Mouse (Mus musculus): ENCODE data around the gene Pold1.

The Pold1 gene

GRCm38 (mm10) chr7:44521710-44522109 lies 26.9 kb downstream of the Pold1 start:
- peak; percentile 59 for DNase-seq

- DNase-seq: no peak
Observed at GRCm38 (mm10) chr7:44520990-44521389, 27.7 kb downstream of the Pold1 start.

GRCm38 (mm10) chr7:44519240-44519913 lies 29.3 kb downstream of the Pold1 start:
- no peak for DNase-seq

GRCm38 (mm10) chr7:44507491-44507890 lies 41.2 kb downstream of the Pold1 start:
- no peak for DNase-seq

- peak; percentile 61 for DNase-seq
Observed at GRCm38 (mm10) chr7:44501563-44502115, 47.0 kb downstream of the Pold1 start.

GRCm38 (mm10) chr7:44500046-44500445 lies 48.6 kb downstream of the Pold1 start:
- no peak for DNase-seq

- no peak for DNase-seq
Observed at GRCm38 (mm10) chr7:44498922-44499321, 49.7 kb downstream of the Pold1 start.

- DNase-seq: no peak
Observed at GRCm38 (mm10) chr7:44497361-44498055, 51.1 kb downstream of the Pold1 start.

GRCm38 (mm10) chr7:44496771-44497109 lies 51.9 kb downstream of the Pold1 start:
- DNase-seq: no peak

GRCm38 (mm10) chr7:44495992-44496770 lies 52.5 kb downstream of the Pold1 start, which contains the start of the genes Emc10 and Fam71e1:
Emc10 (minus strand) TSS chr7:44496529.
Fam71e1 (plus strand) TSS chr7:44496581.
- DNase-seq: peak; percentile 99

- DNase-seq: no peak
Observed at GRCm38 (mm10) chr7:44495086-44495485, 53.6 kb downstream of the Pold1 start.

GRCm38 (mm10) chr7:44494681-44495080 lies 54.0 kb downstream of the Pold1 start:
- DNase-seq: no peak

GRCm38 (mm10) chr7:44492166-44492826 lies 56.4 kb downstream of the Pold1 start:
- DNase-seq: no peak

GRCm38 (mm10) chr7:44491391-44491790 lies 57.3 kb downstream of the Pold1 start:
- no peak for DNase-seq

- DNase-seq: no peak
Observed at GRCm38 (mm10) chr7:44490281-44490680, 58.4 kb downstream of the Pold1 start.

- no peak for DNase-seq
Observed at GRCm38 (mm10) chr7:44488545-44488944, 60.1 kb downstream of the Pold1 start.

- DNase-seq: no peak
Observed at GRCm38 (mm10) chr7:44487936-44488335, 60.7 kb downstream of the Pold1 start.

- no peak for DNase-seq
Observed at GRCm38 (mm10) chr7:44486927-44487575, 61.6 kb downstream of the Pold1 start.

GRCm38 (mm10) chr7:44485572-44486195 lies 63.0 kb downstream of the Pold1 start:
- DNase-seq: no peak

- peak; percentile 76 for DNase-seq
Observed at GRCm38 (mm10) chr7:44484841-44485571, 63.6 kb downstream of the Pold1 start.

- no peak for DNase-seq
Observed at GRCm38 (mm10) chr7:44484109-44484508, 64.5 kb downstream of the Pold1 start.

Data from kidney, adult 9 months (tissue).